Comparison of ENCODE assay signal across 9 mouse cellular contexts in the genomic region with DNA sequence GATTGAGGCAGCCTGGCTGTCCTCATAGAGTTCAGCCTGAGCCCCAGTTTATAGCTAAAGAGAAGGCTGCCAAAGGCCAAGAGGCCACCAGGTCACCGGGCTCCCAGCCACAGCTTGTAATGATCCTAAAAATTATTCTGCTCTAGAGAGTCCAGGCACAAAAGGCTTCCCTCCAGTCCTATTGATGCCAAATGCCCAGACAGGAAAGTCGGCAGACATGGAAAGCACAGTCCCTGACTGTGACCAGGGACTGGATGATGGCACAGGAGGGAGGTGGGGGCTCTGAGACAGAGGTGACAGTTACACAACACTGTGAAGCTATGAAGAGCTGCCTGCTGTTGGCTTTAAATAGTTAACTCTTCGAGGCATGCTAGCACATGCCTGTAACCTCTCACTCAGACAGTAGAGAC.
DNase-seq lines count a peak whose midpoint lies in the region; ATAC-seq lines count a peak whose summit lies in the region.
"Had no signal": no experiment of that assay in that cellular context is flagged by ENCODE, and none has a peak within 500 bp of the region (broad histone marks: within the 10 kb centered on the region; RNA-seq: fewer than 3 reads in every experiment).

No protein-coding gene starts in this region.

- no peak overlapping the region for H3K4me2 ChIP-seq in forebrain, embryonic 14.5 days (ENCODE audit: low read length)
- H3K4me2 ChIP-seq in forebrain, embryonic 15.5 days (replicated peaks): no peak overlapping the region
- H3K4me2 ChIP-seq in kidney, embryonic 16.5 days (replicated peaks; ENCODE audit: low read depth, low read length): no peak overlapping the region
- H3K4me2 ChIP-seq: heart, embryonic 13.5 days had no signal

- H3K4me1 ChIP-seq in forebrain, embryonic 14.5 days (ENCODE audit: control insufficient read depth, insufficient read depth, low read length): no peaks in the 10 kb centered on the region
- H3K4me1 ChIP-seq in forebrain, embryonic 15.5 days: no peaks in the 10 kb centered on the region
- peaks cover 57% of the 10 kb centered on the region for H3K4me1 ChIP-seq in kidney, embryonic 16.5 days (ENCODE audit: insufficient read depth, low read length)

- no peaks in the 10 kb centered on the region for H3K36me3 ChIP-seq in forebrain, embryonic 14.5 days (ENCODE audit: control insufficient read depth, insufficient read depth, low read length)
- H3K36me3 ChIP-seq in forebrain, embryonic 15.5 days: no peaks in the 10 kb centered on the region
- no peaks in the 10 kb centered on the region for H3K36me3 ChIP-seq in kidney, embryonic 16.5 days (ENCODE audit: insufficient read depth, low read length)

- H3K27ac ChIP-seq in forebrain, embryonic 14.5 days (ENCODE audit: low read depth, low read length): no peak overlapping the region
- H3K27ac ChIP-seq in forebrain, embryonic 15.5 days (replicated peaks): no peak overlapping the region
- H3K27ac ChIP-seq in kidney, embryonic 16.5 days (ENCODE audit: low read length): no peak overlapping the region
- H3K27ac ChIP-seq: heart, embryonic 13.5 days had no signal

- WGBS in forebrain, embryonic 14.5 days: 42% methylated on average over 3 of the region's 3 CpGs
- whole genome bisulfite sequencing in forebrain, embryonic 15.5 days: 41% methylated on average over 3 of the region's 3 CpGs
- WGBS in kidney, embryonic 16.5 days: 16% methylated on average over 3 of the region's 3 CpGs

- H3K4me3 ChIP-seq in forebrain, embryonic 14.5 days (ENCODE audit: low read depth, low read length): no peak overlapping the region
- H3K4me3 ChIP-seq in forebrain, embryonic 15.5 days: no peak overlapping the region
- no peak overlapping the region for H3K4me3 ChIP-seq in kidney, embryonic 16.5 days (ENCODE audit: low read length)
- H3K4me3 ChIP-seq: heart, embryonic 13.5 days had no signal

- no peaks in the 10 kb centered on the region for H3K9me3 ChIP-seq in forebrain, embryonic 14.5 days (replicated peaks; ENCODE audit: control insufficient read depth, low read length)
- H3K9me3 ChIP-seq in forebrain, embryonic 15.5 days: no peaks in the 10 kb centered on the region
- H3K9me3 ChIP-seq in kidney, embryonic 16.5 days (ENCODE audit: low read length): peaks cover 3% of the 10 kb centered on the region; the same call in 1 of the 2 replicates
- H3K9me3 ChIP-seq: heart, embryonic 13.5 days had no signal

- peak; percentile 18 for DNase-seq in forebrain, embryonic 14.5 days (ENCODE audit: low spot score)
- peak; percentile 41 to 53 for DNase-seq in right cerebral cortex, adult 2 months (ENCODE audit: low spot score in 2 of 2)
- DNase-seq in right cerebral cortex, postnatal 36 days (ENCODE audit: low spot score in 2 of 2): no peak
- DNase-seq in ovary, postnatal 36 days (ENCODE audit: low spot score): peak; percentile 56
- no peak for DNase-seq in spleen, postnatal 4 days (ENCODE audit: low spot score in 2 of 2)

- H3K9ac ChIP-seq in forebrain, embryonic 14.5 days (ENCODE audit: low read length): no peak overlapping the region
- H3K9ac ChIP-seq in forebrain, embryonic 15.5 days (replicated peaks): no peak overlapping the region
- H3K9ac ChIP-seq in kidney, embryonic 16.5 days (replicated peaks; ENCODE audit: low read length): no peak overlapping the region
- H3K9ac ChIP-seq: heart, embryonic 13.5 days had no signal

- no peaks in the 10 kb centered on the region for H3K27me3 ChIP-seq in forebrain, embryonic 14.5 days (replicated peaks; ENCODE audit: control insufficient read depth, insufficient read depth, low read length)
- no peaks in the 10 kb centered on the region for H3K27me3 ChIP-seq in forebrain, embryonic 15.5 days
- no peaks in the 10 kb centered on the region for H3K27me3 ChIP-seq in kidney, embryonic 16.5 days (ENCODE audit: insufficient read depth, low read length)
- H3K27me3 ChIP-seq: heart, embryonic 13.5 days had no signal

- peak; percentile 50; the same call in 1 of the 2 replicates for ATAC-seq in forebrain, embryonic 14.5 days
- no peak for ATAC-seq in forebrain, embryonic 15.5 days (replicated peaks)
- ATAC-seq in kidney, embryonic 16.5 days (ENCODE audit: low FRiP score, low TSS enrichment): 0 out of 2 replicates have a peak, but pooled peaks have one; percentile 5
- no peak for ATAC-seq in megakaryocyte, adult 5-6 weeks (ENCODE audit: poor library complexity, severe bottlenecking)

Comparison
In these comparisons a context has a peak if more than half of its experiments do, and no peak if none do; other contexts are left out.
1. ATAC-seq: peak in forebrain, embryonic 14.5 days (single experiment) and kidney, embryonic 16.5 days (single experiment); none in forebrain, embryonic 15.5 days (single experiment) and megakaryocyte, adult 5-6 weeks (single experiment).
2. DNase-seq: peak in forebrain, embryonic 14.5 days (single experiment), right cerebral cortex, adult 2 months (2 of 2) and ovary, postnatal 36 days (single experiment); none in right cerebral cortex, postnatal 36 days (0 of 2) and spleen, postnatal 4 days (0 of 2).